Mouse (Mus musculus) ZHBTc4 (cell line): Measurements from ENCODE around the gene Stradb.

Experiments used
- DNase-seq: peaks from one replicate; pipeline ENCODE4 v3.0.0-alpha.2; 2011; ENCODE audit warnings: low read depth, low spot score

Stradb gene

DNA sequence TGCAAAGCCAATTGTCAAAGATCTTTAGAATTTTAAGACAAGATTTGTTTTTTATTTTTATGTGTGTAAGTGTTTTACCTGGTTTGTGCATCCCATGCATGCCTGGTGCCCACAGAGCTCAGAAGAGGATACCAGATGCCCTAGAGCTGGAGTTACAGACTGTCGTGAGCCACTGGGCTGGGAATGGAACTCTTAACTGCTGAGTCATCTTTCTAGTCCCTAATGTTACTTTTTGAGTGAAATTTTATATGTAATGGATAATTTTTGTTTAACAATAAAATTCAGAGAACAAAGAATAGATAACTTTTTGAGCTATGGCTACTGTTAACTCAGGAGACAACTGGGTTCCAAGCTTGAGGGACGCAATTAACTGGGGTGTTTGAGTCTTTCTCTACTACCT, 13.6 kb upstream of the Stradb start:
- no peak for DNase-seq

DNA sequence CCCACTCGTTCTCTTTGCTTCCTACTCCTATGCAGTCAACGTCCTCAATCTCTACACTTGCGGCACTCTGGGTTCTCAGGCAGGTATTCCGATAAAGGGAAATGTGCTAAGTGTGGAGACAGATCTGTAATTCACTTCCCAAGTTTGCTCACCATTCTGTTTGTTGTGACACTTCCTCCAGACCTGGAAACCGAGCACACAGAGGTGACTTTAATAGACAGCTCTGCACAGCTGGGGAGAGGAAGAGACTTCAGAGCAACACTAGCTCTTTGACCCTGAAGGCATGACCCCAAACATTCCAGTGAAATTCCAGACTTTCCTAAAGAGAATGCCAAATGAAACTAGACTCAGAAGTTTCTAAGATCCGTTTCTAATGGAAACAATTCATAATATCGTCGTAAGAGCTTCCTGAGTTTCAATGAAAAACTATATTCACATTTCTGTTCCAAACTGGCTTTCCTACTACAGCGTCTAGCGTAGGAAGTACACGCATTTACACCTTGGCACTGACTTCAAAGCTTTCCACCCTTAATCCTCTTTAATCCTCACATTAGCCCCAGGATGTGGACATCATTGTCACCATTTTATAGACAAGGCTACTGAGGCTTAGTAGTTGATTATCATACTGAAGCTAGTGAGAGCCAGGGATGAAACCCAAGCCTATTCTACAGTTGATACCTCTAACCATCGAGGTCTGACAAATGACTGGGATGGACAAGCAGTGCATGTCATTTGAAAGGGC, 12.0 kb upstream of the Stradb start:
- DNase-seq = peak; percentile 72

DNA sequence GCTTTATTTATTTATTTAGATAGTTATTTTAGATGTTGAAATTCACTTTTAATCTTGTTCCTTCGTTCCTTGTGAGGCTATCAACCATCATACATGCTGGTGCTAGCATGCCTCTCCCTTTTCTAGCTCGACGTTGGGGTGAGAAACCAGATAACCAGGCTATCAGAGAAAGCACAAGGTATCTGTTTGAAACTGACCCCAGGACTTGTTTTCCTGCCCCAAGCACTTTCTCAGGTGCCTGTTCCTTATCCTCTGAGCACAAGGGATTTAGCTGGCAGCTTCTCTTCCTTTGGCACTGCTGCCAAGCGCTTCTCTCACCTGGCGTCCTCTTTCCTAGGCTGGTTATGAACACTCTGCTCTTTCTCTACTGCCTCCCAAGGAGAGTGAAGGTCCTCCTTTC, 10.9 kb upstream of the Stradb start:
- DNase-seq = no peak

DNA sequence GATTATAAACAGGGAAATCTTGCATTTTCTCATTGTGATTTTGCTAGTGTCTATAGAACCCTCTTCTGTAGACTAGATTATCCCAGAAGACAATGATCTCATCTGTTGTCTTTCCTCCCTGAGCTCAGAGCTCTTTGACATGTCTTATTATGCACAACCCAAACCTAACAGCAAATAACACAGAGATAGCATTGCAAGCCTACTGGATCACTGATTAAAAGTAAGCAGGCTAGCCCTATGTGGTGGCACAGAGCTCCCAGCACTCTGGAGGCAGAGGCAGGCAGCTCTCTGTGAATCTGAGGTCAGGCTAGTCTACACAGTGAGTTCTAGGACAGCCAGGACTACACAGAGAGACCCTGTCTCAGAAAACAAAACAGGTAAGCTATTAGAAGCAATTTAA, 10.5 kb upstream of the Stradb start:
- DNase-seq = no peak

DNA sequence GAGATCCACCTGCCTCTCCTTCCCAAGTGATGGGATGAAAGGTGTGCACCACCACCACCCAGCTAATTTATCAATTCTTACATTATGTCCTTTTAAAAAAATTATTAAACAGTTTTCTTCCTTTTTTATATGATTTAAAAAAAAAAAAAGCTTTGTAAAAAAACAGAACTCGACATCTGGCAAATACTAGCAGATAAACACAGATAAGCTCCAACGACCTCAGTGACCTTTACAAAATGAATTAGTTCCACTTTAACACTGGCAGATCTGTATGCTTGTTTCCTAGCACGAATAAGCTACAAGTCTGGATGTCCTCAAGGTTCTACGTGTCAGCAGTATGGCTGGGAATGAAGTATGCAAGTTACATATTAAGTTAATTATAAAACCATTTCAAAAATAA, 5.8 kb upstream of the Stradb start:
- no peak for DNase-seq

DNA sequence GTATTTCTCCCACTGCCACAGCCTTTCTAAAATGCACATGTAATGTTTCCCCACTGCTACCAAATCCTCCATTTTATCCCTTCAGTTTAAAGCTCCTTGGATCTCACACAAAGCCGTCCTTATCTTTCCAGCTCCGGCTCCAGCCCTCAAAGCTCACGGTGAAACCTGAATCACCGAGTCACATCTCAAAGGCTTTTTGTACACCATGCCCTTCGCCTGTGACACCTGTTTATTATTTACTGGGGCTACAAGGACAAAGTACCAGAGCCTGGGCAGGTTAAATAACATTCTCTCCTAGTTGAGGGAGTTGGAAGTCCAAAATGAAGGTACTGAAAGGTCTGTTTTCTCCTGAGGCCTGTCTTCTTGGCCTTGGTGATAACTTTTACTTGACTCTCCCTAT, 3.3 kb upstream of the Stradb start:
- no peak for DNase-seq

DNA sequence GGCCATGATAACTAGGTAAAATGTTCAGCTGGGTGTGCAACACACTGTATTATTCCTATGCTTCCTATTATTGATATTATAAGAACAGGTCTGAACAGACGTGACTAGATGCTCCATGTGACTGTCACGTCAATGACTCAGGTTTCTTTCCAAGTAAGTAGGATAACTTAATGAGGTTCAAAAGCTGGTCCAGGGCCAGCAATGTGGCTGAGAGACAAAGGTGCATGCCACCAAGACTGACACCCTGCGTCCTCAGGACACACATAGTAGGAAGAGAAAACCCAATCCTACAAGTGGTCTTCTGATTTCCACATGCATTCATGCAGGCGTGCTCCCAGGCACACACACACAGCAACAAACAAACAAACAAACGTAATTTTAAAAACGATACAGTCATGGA, 2.2 kb upstream of the Stradb start:
- DNase-seq = no peak

DNA sequence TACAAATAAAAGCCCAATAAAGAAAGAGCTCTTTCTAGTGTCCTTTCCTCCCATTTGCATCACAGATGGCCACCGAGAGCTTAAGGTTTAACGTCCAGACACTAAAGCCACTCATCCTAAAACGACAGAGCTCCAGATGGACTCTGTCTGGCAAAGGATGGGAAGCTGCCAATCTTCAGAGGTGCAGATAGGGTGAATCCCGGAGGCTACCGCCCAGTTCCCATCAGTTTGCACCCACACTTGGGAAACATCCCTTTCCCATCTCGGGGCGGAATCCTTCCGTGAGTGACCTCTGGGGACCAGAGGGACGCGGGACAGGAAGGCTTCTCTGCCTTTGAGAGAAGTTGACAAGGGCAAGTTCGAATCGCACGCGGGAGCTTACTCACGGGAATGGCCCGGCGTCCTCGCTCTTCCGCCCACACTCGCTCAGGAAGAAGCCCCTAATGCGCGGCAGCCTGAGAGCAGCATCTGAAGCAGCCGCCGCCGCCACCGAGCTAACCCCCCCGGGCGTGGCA, 414 bp upstream of the Stradb start:
- no peak for DNase-seq

DNA sequence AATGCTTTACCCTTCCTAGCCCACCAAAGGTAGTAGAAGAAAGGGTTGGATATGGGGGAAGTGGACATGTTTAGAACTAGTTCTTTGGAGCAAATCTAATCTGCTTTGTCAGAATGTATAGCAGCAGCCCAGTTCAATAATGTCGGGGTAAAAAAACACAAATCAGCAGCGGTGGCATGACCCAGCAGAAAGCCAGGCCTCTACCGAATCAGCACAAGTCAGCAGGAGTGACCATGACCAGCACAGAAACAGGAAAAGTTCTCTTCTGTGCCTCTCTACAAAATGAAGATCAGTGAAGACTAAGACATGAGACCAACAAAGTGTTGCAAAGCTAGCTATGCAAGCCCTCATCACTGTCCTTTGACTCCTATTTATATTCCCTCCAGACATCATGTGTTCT, 9.0 kb downstream of the Stradb start:
- no peak for DNase-seq

DNA sequence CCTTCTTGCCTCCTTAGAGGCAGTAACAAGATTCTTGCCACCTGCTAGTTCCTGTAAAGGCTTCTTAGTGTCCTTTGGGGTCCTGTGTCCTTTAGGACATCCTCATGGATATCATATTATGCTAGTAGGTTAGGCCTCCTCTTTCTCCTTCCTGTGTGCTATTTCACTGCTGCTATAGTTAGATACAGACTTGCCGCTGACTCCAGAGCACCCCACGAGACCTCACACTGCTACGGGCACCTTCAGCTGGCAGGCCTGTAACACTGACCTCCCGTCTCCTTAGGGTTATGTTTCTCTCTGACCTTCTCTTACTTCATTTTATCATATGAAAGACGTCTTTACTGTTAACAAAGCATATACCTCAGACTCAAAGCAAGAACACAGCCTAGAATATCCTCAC, 11.3 kb downstream of the Stradb start:
- no peak for DNase-seq

DNA sequence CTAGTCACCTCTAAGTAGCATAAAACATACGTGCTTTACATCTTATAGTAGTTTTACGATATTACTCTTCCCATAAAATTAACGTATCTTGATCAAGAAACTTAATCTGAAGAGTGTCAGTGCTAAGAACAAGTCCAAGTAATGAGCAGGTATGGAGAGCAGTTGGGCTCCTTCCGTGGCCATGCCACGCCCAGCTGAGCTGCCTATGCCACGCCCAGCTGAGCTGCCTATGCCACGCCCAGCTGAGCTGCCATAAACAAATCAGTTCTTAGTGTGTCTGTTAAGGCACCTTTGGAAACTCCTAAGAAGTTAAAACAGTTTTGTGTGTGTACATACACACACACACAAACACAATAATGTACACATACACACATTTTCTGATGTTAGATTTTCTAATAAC, 19.8 kb downstream of the Stradb start:
- DNase-seq = peak; percentile 8

DNA sequence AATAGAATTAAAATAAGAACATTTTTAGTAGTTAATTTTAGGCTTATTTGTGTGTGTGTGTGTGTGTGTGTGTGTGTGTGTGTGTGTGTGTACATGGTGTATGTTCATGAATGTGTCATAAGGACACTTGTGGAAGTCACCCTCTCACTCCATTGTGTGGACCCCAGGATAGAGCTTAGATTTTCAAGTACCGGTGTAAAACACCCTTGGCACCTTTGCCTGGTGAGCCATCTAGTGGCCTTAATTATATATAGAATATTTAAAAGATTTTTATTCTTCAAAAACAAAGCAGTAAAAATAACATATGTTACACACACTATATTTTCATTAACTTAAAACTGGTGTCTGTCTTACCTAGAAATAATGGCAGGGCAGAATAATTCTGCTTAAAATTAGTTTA, 20.4 kb downstream of the Stradb start:
- no peak for DNase-seq

DNA sequence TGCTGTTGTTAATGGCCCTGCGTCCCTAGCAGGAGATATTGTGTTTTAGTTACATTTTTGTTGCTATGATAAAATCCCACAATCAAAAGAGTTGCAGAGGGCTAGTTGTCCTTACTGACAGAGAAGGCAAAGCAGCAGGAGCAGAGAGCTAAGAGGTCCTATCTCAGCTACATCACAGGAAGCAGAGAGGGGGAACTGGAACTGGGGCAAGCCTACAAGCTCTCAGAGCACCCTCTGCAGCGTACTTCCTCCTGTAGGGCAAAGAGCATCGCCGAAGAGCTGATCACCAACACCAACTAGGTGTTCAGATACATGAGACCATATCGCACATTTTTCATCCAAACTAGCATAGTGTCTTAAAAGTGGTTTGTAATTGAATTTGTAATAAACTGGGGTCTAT, 22.0 kb downstream of the Stradb start:
- no peak for DNase-seq

DNA sequence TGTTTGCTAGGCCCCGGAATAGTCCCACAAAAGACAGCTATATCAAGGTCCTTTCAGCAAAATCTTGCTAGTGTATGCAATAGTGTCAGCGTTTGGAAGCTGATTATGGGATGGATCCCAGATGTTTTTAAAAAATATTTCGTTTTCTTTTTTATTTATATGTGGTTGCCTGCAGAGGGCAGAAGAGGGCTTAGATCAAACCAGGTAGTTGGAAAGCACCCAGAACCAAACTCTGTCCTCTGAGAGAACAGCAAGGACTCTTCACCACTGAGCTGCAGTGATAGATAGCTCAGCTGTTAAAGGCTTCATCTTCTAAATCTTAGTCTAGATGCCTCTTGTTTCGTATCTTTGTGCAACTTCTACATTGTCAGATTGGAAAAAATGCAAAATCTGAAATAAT, 35.9 kb downstream of the Stradb start:
- DNase-seq = peak; percentile 36

DNA sequence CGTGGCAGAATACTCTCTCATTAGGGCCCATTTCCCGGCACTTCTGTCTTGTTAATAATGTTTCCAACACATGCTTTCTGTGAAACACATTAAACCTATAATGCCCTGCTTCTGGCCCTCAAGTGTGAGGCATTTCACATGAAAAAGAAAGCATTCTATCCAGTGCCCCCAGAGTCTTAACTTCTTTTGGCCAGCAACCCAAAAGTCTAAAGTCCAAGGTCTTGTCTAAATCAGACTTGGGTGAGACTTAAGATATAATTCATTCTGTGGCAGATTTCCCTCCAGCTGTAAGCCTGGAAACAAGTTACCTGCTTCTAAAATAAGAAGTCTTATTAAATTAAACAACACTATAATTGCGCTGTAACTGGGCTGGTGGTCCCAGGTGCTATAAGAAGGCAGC, 48.2 kb downstream of the Stradb start:
- DNase-seq = no peak

DNA sequence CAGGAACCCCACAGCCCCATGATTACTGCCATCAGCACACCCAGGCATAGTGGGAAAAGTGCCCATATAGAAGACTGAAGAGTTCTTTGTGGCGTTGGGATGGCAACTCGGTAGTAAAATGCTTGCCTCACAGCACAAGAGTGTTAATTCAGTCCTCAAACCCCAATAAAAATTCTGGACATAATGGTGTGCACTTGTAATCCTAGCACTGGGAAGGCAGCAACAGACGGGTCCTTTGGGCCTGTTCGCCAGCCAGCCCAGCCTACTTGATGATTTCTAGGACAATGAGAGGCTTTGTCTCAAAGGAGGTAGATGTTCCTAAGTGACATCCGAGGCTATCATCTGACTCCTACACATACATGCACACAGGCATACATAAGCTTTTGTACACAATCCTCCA, 64.4 kb downstream of the Stradb start:
- DNase-seq = no peak
